Mouse (Mus musculus): ENCODE measurements around the gene Pld2.

Gene Pld2

GRCm38 (mm10) chr11:70578962-70579361, 39.1 kb downstream of the Pld2 start:
- no peak for DNase-seq (ENCODE audit: low spot score)

- no peak for DNase-seq (ENCODE audit: low spot score)
Measured at GRCm38 (mm10) chr11:70579710-70580357, 40.0 kb downstream of the Pld2 start.

- no peak for DNase-seq (ENCODE audit: low spot score)
Measured at GRCm38 (mm10) chr11:70580358-70580720, 40.5 kb downstream of the Pld2 start.

DNA sequence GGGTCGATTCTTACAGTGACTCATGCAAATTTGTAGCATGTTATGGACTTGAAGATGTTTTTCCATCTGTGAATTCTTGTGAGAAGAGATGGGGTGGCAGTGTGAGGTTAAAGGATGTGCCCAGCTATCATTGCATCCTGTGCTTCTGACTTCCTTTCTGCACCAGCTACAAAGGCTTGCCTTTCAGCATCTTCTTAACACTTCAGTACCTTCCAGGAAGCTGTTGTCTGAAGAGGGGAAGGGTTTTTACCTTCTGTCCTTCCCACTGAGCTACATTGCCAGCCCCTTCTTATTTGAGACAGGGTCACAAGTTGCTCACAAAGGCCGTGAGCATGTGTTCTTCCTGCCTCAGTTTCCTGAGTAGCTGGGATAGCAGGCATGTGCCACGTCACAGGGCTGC, 41.1 kb downstream of the Pld2 start:
- DNase-seq (ENCODE audit: low spot score): no peak

GRCm38 (mm10) chr11:70582196-70582595, 42.3 kb downstream of the Pld2 start:
- no peak for DNase-seq (ENCODE audit: low spot score)

- no peak for DNase-seq (ENCODE audit: low spot score)
Measured at GRCm38 (mm10) chr11:70583022-70583714, 43.3 kb downstream of the Pld2 start.

- DNase-seq (ENCODE audit: low spot score): no peak
Measured at GRCm38 (mm10) chr11:70583775-70584174, 43.9 kb downstream of the Pld2 start.

GRCm38 (mm10) chr11:70585457-70585856, 45.6 kb downstream of the Pld2 start:
- no peak for DNase-seq (ENCODE audit: low spot score)

DNA sequence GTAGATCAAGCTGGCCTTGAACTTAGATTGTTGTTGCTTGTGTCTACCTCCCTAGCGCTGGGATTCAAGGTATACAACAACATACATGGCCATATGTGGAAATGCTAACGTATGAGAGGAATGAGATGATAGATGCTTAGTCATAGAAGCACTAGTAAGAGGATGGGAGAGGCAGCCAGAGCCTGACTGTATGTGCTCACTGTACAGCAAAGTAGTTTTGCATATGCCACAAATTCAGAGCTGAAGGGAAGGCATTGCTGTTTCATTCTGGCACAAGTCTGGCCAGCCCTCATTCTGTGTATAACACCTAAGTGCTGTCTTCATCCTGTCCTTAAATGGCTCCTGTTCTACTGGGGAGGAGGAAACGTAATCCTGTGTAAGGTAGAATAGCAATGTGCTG, 46.4 kb downstream of the Pld2 start:
- no peak for DNase-seq (ENCODE audit: low spot score)

DNA sequence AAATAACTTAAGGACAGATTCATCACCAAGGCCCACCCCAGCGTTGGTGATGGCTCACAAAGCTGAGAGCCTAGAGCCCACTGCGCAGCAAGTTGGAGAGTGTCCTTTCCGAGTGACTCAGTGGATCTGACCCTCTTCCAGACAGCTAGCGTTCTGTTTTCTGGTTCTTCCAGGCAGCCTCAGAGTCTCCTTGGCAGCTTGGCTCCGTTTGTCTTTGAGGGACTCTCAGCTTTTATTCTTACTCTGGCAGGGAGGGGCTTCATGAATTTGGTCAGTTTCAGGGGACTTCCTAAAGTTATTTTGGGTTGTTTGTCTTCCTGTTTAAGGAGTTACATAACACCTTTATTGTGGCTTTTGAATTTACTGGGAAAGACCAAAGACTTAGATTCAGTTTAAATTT, 47.1 kb downstream of the Pld2 start:
- no peak for DNase-seq (ENCODE audit: low spot score)

- no peak for DNase-seq (ENCODE audit: low spot score)
Measured at GRCm38 (mm10) chr11:70591733-70592132, 51.9 kb downstream of the Pld2 start.

GRCm38 (mm10) chr11:70594253-70594989, 54.6 kb downstream of the Pld2 start:
- no peak for DNase-seq (ENCODE audit: low spot score)

DNA sequence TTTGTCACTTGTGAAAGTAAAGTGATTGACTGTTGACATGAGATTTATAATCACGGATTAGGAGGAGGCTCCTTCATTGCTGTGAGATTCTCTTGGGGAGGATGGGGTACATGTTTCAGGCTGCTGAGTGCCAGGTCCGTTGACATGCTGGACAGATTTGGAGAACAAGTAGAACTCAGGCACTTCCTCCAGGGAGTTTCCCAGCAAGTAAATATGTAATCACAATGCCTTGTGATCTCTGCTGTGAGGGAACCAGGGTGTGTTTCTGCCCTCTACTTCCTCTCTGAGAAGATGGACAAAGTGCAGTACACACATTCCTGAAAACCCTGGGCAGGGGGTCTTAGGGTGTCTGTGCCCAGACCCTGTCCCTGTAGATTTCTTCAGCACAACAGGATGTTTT, 55.8 kb downstream of the Pld2 start:
- DNase-seq (ENCODE audit: low spot score): no peak

DNA sequence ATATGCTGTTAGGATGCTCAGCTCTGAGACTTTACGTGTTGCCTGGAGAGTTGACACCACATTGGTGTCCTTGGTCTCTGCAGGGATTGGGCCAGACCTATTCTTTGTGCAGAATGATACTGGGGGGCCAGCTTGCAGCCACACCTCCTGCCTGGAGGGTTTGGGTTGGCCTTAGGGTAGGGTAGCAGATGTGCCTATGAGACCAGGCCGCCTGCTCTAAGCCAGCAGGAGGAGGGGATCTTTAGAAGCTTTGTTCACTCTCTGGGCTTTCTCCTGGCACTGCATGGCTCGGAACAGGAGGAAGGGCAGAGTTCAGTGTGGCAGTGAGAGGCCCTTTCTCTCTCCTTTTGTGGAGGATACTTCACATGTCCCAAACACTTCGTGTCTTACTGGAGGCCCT, 56.2 kb downstream of the Pld2 start:
- DNase-seq (ENCODE audit: low spot score): peak; percentile 41

- no peak for DNase-seq (ENCODE audit: low spot score)
Measured at GRCm38 (mm10) chr11:70597301-70597700, 57.4 kb downstream of the Pld2 start.

- DNase-seq (ENCODE audit: low spot score): no peak
Measured at GRCm38 (mm10) chr11:70598451-70598953, 58.6 kb downstream of the Pld2 start.

DNA sequence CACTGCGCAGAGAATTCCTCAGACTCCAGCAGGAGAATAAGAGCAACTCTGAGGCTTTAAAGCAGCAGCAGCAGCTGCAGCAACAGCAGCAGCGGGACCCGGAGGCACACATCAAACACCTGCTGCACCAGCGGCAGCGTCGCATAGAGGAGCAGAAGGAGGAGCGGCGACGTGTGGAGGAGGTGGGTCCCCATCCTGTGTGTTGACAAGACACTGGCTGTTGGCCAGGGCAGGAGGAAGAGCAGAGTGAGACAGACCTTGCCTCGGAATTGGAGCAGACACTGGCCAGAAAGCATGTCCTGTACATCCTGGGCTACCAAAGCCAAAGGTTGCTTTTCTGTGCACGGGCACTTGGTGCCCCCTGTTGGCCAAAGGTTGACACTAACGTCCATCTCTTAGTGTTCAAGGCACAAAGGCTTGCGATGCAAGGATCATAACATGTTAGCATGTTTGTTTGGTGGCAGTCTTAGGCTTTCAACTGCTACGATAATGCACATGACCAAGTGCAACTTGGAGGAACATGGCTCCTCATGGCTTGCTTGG, 65.2 kb downstream of the Pld2 start:
- peak; percentile 82 for DNase-seq (ENCODE audit: low spot score)

GRCm38 (mm10) chr11:70606717-70607116, 66.9 kb downstream of the Pld2 start:
- DNase-seq (ENCODE audit: low spot score): no peak

DNA sequence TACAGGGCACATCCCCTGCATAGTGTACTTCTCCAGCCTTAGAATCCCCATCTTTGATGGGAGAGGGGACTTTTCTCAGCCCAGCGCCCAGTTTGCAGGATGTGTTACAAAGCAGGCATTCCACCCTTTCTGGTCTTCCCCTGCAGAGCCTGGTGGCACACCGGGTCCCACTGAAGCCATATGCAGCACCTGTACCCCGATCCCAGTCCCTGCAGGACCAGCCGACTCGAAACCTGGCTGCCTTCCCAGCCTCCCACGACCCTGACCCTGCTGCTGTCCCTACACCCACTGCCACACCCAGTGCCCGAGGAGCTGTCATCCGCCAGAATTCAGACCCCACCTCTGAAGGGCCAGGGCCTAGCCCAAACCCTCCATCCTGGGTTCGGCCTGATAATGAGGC, 67.7 kb downstream of the Pld2 start:
- no peak for DNase-seq (ENCODE audit: low spot score)
